Mouse (Mus musculus) c-Kit-positive CD71-positive TER-119-negative erythroid progenitor cells, embryonic 14.5 days (primary cell): ENCODE data around the gene Pcdh9.
A peak's percentile ranks its signal among the peaks of the same experiment; 100 is the strongest.

Source experiments
- DNase-seq: peaks from one replicate; pipeline ENCODE4 v3.0.0-alpha.2; 2013; ENCODE audit warnings: low read depth

Pcdh9 gene

GRCm38 (mm10) chr14:93890519-93891370 is at the start of gene Pcdh9:
Pcdh9 (minus strand) TSS chr14:93890679.
- DNase-seq = no peak

- DNase-seq = no peak
These were observed 16.4 kb upstream of the Pcdh9 start for GRCm38 (mm10) chr14:93906928-93907327.

GRCm38 (mm10) chr14:93898533-93898932 is 8.1 kb upstream of the Pcdh9 start:
- DNase-seq = peak; percentile 1

GRCm38 (mm10) chr14:93895131-93895530 is 4.7 kb upstream of the Pcdh9 start:
- no peak for DNase-seq

GRCm38 (mm10) chr14:93891371-93891746 is 880 bp upstream of the Pcdh9 start:
- no peak for DNase-seq

GRCm38 (mm10) chr14:93889839-93890518 is 500 bp downstream of the Pcdh9 start:
- no peak for DNase-seq

GRCm38 (mm10) chr14:93889231-93889630 is 1.2 kb downstream of the Pcdh9 start:
- DNase-seq = no peak

- DNase-seq = no peak
These were observed 2.1 kb downstream of the Pcdh9 start for GRCm38 (mm10) chr14:93888346-93888745.

GRCm38 (mm10) chr14:93887066-93887465 is 3.4 kb downstream of the Pcdh9 start:
- no peak for DNase-seq

GRCm38 (mm10) chr14:93885551-93886084 is 4.9 kb downstream of the Pcdh9 start:
- DNase-seq = no peak

GRCm38 (mm10) chr14:93884467-93884866 is 6.0 kb downstream of the Pcdh9 start:
- no peak for DNase-seq

- DNase-seq = no peak
These were observed 10.4 kb downstream of the Pcdh9 start for GRCm38 (mm10) chr14:93880071-93880470.

- DNase-seq = no peak
These were observed 14.5 kb downstream of the Pcdh9 start for GRCm38 (mm10) chr14:93875968-93876367.

GRCm38 (mm10) chr14:93868211-93868610 is 22.3 kb downstream of the Pcdh9 start:
- DNase-seq = no peak

- DNase-seq = no peak
These were observed 32.4 kb downstream of the Pcdh9 start for GRCm38 (mm10) chr14:93858069-93858468.

GRCm38 (mm10) chr14:93846091-93846677 is 44.3 kb downstream of the Pcdh9 start:
- DNase-seq = no peak

- no peak for DNase-seq
These were observed 47.7 kb downstream of the Pcdh9 start for GRCm38 (mm10) chr14:93842686-93843288.

GRCm38 (mm10) chr14:93832511-93832910 is 58.0 kb downstream of the Pcdh9 start:
- no peak for DNase-seq

- no peak for DNase-seq
These were observed 63.3 kb downstream of the Pcdh9 start for GRCm38 (mm10) chr14:93827159-93827558.

- DNase-seq = no peak
These were observed 64.4 kb downstream of the Pcdh9 start for GRCm38 (mm10) chr14:93826042-93826462.

GRCm38 (mm10) chr14:93818845-93819244 is 71.6 kb downstream of the Pcdh9 start:
- DNase-seq = no peak

- DNase-seq = no peak
These were observed 72.9 kb downstream of the Pcdh9 start for GRCm38 (mm10) chr14:93817591-93817990.
